Mouse (Mus musculus): ENCODE measurements around the gene Bglap2. TPM values are rescaled to one million over a fixed set of nuclear protein-coding genes. Genes with fewer than 3 reads are reported as not detected.

The Bglap2 gene
- polyA plus RNA-seq, 1 experiment, result 13.5 TPM

GRCm38 (mm10) chr3:88359989-88360388, 18.5 kb downstream of the Bglap2 start:
- Histone ChIP-seq H3K4me3 (replicated peaks; ENCODE audit: control insufficient read depth, low read depth, low read length) (no peak overlapping the region), H3K27ac (ENCODE audit: control insufficient read depth, insufficient read depth, low read depth, low read length, poor library complexity) (no peak overlapping the region), H3K4me1 (ENCODE audit: control insufficient read depth, insufficient read depth, low read length) (peaks cover 2% of the 10 kb centered on the region)
- TF ChIP-seq CTCF (IDR thresholded peaks at IDR 0.05; ENCODE audit: control insufficient read depth, insufficient read depth, low read length), result no peak
- TF ChIP-seq POLR2A (IDR thresholded peaks at IDR 0.05; ENCODE audit: borderline replicate concordance, control insufficient read depth, low read depth, low read length), result no peak
- 79% methylated on average over 3 of the region's 3 CpGs for WGBS

DNA sequence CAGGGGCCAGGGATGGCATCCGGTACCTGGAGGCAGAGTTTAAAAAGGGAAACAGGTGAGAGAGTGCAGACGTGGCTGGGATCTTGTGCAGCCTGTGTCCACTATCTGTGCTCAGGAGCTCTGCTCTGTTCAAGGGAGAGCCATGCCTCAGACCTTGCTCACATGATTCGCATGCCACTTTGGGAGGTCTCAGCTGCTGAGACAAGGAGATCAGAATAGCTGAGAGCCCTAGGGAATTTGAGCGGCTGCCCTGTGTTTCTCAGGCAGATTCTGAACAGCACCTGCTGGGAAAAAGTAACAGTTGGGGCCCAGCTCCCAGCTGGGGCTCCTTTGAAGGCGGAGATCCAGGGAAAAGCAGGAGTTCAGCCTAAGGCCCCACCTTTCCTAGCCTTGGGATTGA, 18.9 kb downstream of the Bglap2 start:
- H3K27ac ChIP-seq (ENCODE audit: control insufficient read depth, insufficient read depth, low read depth, low read length, poor library complexity), result no peak overlapping the region
- H3K4me1 ChIP-seq (ENCODE audit: control insufficient read depth, insufficient read depth, low read length), result peaks cover 2% of the 10 kb centered on the region
- no peak for TF ChIP-seq POLR2A (IDR thresholded peaks at IDR 0.05; ENCODE audit: borderline replicate concordance, control insufficient read depth, low read depth, low read length)
- TF ChIP-seq CTCF (IDR thresholded peaks at IDR 0.05; ENCODE audit: control insufficient read depth, insufficient read depth, low read length), result no peak
- no peak overlapping the region for H3K4me3 ChIP-seq (replicated peaks; ENCODE audit: control insufficient read depth, low read depth, low read length)
- WGBS, result 78% methylated on average over 5 of the region's 5 CpGs

DNA sequence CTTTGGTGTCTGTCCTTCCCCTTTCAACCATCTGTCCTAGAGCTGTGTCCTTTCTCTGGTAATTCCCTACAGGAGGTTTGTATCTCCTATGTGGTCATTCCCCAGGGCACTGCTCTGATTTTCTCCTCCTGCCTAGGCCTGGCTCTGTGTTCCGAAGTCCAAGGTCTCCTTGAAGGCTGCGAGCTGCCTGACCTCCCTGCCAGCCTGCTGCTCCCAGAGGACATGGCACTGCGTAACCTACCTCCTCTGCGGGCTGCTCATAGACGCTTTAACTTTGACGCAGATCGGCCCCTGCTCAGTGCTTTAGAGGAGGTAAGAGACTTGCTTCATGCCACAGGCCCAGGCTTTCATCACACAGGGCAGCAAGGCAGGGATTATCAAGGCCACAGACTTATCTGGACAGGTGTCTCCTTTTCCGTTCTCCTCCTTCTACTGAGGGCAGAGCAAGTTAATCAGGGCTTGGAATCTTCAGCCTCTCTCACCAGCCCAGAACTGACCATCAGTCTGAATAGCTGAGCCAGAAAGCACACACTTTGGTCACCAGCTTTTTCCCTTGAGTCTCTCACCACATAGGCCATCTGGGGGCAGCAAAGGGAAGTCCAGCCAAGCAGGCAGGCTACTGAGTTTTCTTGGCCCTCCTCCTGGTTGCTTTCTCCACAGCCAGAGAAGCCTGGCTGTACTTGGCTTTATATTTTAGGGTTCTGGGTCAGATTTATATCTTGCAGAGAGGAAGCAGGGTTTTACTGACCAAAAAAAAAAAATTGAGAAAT, 23.9 kb downstream of the Bglap2 start:
- 87% methylated on average over 8 of the region's 8 CpGs for WGBS
- TF ChIP-seq CTCF (IDR thresholded peaks at IDR 0.05; ENCODE audit: control insufficient read depth, insufficient read depth, low read length) (no peak), POLR2A (IDR thresholded peaks at IDR 0.05; ENCODE audit: borderline replicate concordance, control insufficient read depth, low read depth, low read length) (no peak)
- H3K27ac ChIP-seq (ENCODE audit: control insufficient read depth, insufficient read depth, low read depth, low read length, poor library complexity), result no peak overlapping the region
- H3K4me1 ChIP-seq (ENCODE audit: control insufficient read depth, insufficient read depth, low read length), result no peaks in the 10 kb centered on the region
- no peak overlapping the region for H3K4me3 ChIP-seq (replicated peaks; ENCODE audit: control insufficient read depth, low read depth, low read length)

DNA sequence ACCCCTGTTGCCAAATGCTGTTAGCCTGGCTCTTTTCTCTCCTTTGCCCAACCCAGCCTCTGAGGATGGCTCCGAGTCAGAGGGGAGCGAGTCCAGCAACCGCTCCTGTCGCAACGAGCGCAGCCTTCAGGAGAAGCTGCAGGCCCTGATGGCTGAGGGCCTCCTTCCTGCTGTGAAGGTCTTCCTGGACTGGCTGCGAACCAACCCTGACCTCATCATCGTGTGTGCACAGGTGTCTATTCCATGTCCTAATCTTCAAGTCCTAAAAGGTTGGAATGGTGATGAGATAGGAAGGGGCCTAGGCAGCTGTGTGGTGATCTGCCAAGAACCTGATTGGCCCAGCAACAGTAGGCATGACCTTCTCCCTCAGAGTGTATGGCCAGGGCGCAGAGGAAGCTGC, 25.6 kb downstream of the Bglap2 start:
- Histone ChIP-seq H3K27ac (ENCODE audit: control insufficient read depth, insufficient read depth, low read depth, low read length, poor library complexity) (no peak overlapping the region; the same call in 1 of the 2 replicates), H3K4me3 (replicated peaks; ENCODE audit: control insufficient read depth, low read depth, low read length) (no peak overlapping the region), H3K4me1 (ENCODE audit: control insufficient read depth, insufficient read depth, low read length) (no peaks in the 10 kb centered on the region)
- 91% methylated on average over 9 of the region's 9 CpGs for WGBS
- no peak for TF ChIP-seq POLR2A (IDR thresholded peaks at IDR 0.05; ENCODE audit: borderline replicate concordance, control insufficient read depth, low read depth, low read length)
- no peak for TF ChIP-seq CTCF (IDR thresholded peaks at IDR 0.05; ENCODE audit: control insufficient read depth, insufficient read depth, low read length)

- WGBS, result 94% methylated on average over 13 of the region's 13 CpGs
- Histone ChIP-seq H3K4me1 (ENCODE audit: control insufficient read depth, insufficient read depth, low read length) (no peaks in the 10 kb centered on the region), H3K27ac (ENCODE audit: control insufficient read depth, insufficient read depth, low read depth, low read length, poor library complexity) (no peak overlapping the region), H3K4me3 (replicated peaks; ENCODE audit: control insufficient read depth, low read depth, low read length) (no peak overlapping the region)
- TF ChIP-seq POLR2A (IDR thresholded peaks at IDR 0.05; ENCODE audit: borderline replicate concordance, control insufficient read depth, low read depth, low read length) (no peak), CTCF (IDR thresholded peaks at IDR 0.05; ENCODE audit: control insufficient read depth, insufficient read depth, low read length) (no peak)
These were observed 27.8 kb downstream of the Bglap2 start for GRCm38 (mm10) chr3:88350732-88351131.

GRCm38 (mm10) chr3:88339006-88339405, 39.5 kb downstream of the Bglap2 start:
- Histone ChIP-seq H3K4me1 (ENCODE audit: control insufficient read depth, insufficient read depth, low read length) (peaks cover 2% of the 10 kb centered on the region; the same call in 1 of the 2 replicates), H3K27ac (ENCODE audit: control insufficient read depth, insufficient read depth, low read depth, low read length, poor library complexity) (no peak overlapping the region), H3K4me3 (replicated peaks; ENCODE audit: control insufficient read depth, low read depth, low read length) (no peak overlapping the region)
- TF ChIP-seq POLR2A (IDR thresholded peaks at IDR 0.05; ENCODE audit: borderline replicate concordance, control insufficient read depth, low read depth, low read length), result no peak
- TF ChIP-seq CTCF (IDR thresholded peaks at IDR 0.05; ENCODE audit: control insufficient read depth, insufficient read depth, low read length), result no peak
- WGBS, result 81% methylated on average over 3 of the region's 3 CpGs

DNA sequence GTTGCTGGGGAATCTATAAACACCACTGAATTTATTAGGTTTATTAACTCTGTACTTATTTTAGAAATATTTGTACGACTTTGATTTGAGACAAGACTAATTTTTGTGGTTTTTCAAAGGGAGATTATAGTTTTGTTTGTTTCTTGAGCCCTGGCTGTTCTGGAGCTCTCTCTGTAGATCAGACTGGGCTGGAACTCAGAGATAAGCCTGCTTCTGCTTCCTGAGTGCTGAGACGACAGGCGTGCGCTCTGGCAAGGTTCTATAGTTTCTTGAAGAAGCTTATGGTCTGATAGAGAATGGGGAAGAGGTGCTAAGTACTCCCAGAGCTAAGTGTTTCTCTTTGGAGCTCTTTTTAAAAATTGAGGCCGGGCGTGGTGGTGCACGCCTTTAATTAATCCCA, 40.2 kb downstream of the Bglap2 start:
- WGBS, result 38% methylated on average over 7 of the region's 7 CpGs
- H3K4me1 ChIP-seq (ENCODE audit: control insufficient read depth, insufficient read depth, low read length), result peaks cover 2% of the 10 kb centered on the region; the same call in 1 of the 2 replicates
- no peak for TF ChIP-seq CTCF (IDR thresholded peaks at IDR 0.05; ENCODE audit: control insufficient read depth, insufficient read depth, low read length)
- no peak for TF ChIP-seq POLR2A (IDR thresholded peaks at IDR 0.05; ENCODE audit: borderline replicate concordance, control insufficient read depth, low read depth, low read length)
- no peak overlapping the region for H3K4me3 ChIP-seq (replicated peaks; ENCODE audit: control insufficient read depth, low read depth, low read length)
- no peak overlapping the region for H3K27ac ChIP-seq (ENCODE audit: control insufficient read depth, insufficient read depth, low read depth, low read length, poor library complexity)

GRCm38 (mm10) chr3:88337367-88338020, 41.0 kb downstream of the Bglap2 start:
- WGBS, result 9% methylated on average over 11 of the region's 11 CpGs
- peak overlapping the region; percentile 6 for H3K4me3 ChIP-seq (replicated peaks; ENCODE audit: control insufficient read depth, low read depth, low read length)
- TF ChIP-seq CTCF (IDR thresholded peaks at IDR 0.05; ENCODE audit: control insufficient read depth, insufficient read depth, low read length), result no peak
- no peak for TF ChIP-seq POLR2A (IDR thresholded peaks at IDR 0.05; ENCODE audit: borderline replicate concordance, control insufficient read depth, low read depth, low read length)
- peaks cover 2% of the 10 kb centered on the region; the same call in 1 of the 2 replicates for H3K4me1 ChIP-seq (ENCODE audit: control insufficient read depth, insufficient read depth, low read length)
- peak overlapping the region; percentile 20; the same call in 1 of the 2 replicates for H3K27ac ChIP-seq (ENCODE audit: control insufficient read depth, insufficient read depth, low read depth, low read length, poor library complexity)

Data from bone marrow, adult 2 months (tissue).